Mouse (Mus musculus): ENCODE results near the gene Erbb4. TPM values are rescaled to one million over a fixed set of nuclear protein-coding genes. Genes with fewer than 3 reads are reported as not detected.
"Not testable (repeated sequence)": the region's sequence is repeated elsewhere in the genome, so short reads cannot be mapped to it uniquely, and the experiment has no call there.

Erbb4 gene
- total RNA-seq, 2 experiments from 2014 or later: 26.5 to 28.0 TPM

GRCm38 (mm10) chr1:68860341-68860740, 247.5 kb downstream of the Erbb4 start:
- no peak for DNase-seq

GRCm38 (mm10) chr1:68859480-68859879, 248.4 kb downstream of the Erbb4 start:
- DNase-seq: no peak

- no peak for DNase-seq
These were observed 268.5 kb downstream of the Erbb4 start for GRCm38 (mm10) chr1:68839352-68839751.

DNA sequence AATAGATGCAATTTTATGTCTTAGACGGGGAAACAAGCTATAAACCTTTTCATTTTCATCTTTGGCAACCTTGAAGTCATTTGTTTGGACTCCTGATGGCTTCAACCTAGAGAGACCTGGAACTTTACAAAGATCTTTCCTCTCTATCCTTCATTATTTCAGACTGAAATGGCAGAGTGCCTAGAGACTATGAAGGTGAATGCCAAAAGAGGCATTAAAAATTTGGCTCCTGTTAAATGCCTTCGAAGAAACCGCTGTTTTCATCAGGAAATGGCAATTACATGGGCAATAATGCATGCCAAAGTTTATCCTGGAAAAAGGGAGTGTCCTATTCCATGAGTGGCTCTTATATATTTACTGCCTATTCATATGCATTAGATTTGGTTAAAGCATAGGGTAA, 273.2 kb downstream of the Erbb4 start:
- DNase-seq: no peak

GRCm38 (mm10) chr1:68832101-68832500, 275.8 kb downstream of the Erbb4 start:
- DNase-seq: no peak

DNA sequence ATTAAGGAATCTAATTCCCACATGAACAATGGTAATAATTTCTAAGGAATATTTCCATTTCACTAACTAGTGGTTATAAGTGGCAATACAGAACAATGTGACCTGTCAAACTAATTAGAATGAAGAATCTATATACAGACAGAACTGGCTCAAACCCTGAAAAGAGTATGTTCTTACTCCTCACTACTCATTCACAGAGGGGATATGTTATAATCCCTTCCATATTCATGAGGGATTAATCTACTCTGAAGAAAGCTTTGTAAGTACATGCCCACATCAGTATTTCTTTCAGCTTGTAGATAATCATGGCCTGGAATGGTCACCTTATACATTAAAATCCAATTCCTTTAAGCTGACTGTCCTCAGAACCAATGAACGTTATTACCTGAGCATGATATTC, 276.3 kb downstream of the Erbb4 start:
- DNase-seq: no peak

DNA sequence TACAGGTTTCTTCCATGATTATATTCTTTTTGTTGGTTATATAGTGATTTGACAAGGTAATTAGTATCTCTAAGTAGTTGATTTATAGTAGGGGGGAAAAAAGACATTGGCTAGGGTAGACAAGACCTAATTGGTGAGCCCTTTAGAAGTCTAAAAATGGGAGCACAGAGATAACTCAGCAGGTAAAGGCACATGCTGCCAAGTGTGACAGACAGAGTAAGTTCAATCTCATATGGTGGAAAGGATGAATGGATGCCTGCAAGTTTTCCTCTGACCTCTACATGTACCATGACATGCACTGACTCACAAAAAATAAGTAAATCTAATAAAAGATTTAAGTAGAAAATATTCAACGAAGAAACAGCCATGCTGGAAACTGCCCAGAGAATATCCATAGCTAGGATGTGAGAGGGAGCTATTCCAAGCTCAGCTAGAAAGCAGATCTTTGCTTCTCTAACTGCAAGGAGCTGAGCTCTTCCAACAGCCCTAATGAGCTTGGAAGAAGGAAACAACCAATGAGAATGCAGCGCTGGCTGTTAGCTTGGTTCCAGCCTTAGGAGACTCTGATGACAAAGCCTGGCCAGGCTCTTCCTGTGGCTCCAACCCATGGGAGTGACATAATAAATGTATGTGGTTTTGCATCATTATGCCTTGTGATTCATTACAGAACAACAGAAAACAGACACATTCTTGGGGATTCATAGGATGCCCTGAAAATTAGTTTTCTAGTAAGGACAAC, 277.2 kb downstream of the Erbb4 start:
- no peak for DNase-seq

DNA sequence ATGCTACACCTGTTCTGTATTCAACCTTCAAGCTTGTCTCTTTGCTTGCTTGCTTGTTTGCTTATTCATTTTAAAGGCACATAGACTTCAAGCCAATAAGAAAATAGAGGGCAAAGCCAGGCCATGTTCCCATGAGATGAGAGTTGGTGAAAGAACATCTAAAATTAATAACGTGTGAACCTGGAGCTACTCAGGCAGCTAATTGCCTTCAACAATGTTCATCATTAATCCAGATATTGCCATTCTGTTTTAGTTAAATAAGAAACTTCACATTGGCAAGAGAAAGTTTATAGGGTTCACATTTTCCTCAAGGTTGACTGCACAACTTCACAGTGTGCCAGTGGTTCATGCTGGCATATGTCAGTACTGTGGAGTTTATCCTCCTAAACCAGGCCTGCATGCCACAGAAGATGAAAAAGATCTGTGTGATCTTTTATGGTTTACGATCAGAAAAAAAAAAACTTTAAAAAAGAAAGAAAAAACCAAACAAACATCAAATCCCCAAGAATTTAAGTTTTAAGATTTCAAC, 284.7 kb downstream of the Erbb4 start:
- no peak for DNase-seq

GRCm38 (mm10) chr1:68806711-68807110, 301.1 kb downstream of the Erbb4 start:
- no peak for DNase-seq

- DNase-seq: no peak
These were observed 320.3 kb downstream of the Erbb4 start for GRCm38 (mm10) chr1:68787409-68788015.

DNA sequence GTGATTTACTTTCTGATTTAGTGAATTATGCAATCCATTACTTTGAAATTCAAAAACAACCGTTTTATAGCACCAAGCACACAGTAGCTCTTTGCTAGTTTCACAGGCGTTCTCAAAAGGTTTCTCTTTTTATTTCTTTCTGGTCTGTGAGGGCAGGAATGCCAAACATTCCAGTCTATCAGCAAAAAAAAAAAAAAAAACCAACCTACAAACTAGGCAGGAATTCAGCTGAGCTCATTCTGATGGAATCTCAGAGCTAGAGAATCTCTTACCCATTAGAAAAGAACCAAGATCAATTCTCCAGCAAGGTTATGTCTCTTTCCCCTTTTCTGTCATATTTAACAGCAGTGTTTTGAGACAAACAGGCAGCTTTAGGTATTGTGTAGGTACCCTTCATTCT, 327.2 kb downstream of the Erbb4 start:
- DNase-seq: no peak

- DNase-seq: no peak
These were observed 327.8 kb downstream of the Erbb4 start for GRCm38 (mm10) chr1:68780032-68780431.

DNA sequence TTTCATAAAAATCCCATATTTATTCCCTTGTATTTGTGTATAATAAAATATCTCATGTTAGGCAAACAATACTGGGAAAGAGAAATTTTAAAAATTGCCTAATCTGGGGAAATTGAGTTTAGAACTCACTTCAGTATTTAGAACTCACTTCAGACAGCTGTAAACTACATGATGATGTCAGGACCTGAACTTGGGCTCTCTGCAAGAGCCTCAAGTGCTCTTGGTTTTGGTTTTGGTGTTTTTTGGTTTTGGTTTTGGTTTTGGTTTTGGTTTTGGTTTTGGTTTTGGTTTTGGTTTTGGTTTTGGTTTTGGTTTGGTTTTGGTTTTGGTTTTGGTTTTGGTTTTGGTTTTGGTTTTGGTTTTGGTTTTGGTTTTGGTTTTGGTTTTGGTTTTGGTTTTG, 341.8 kb downstream of the Erbb4 start:
- not testable (repeated sequence) for DNase-seq

- no peak for DNase-seq
These were observed 345.4 kb downstream of the Erbb4 start for GRCm38 (mm10) chr1:68762456-68762855.

DNA sequence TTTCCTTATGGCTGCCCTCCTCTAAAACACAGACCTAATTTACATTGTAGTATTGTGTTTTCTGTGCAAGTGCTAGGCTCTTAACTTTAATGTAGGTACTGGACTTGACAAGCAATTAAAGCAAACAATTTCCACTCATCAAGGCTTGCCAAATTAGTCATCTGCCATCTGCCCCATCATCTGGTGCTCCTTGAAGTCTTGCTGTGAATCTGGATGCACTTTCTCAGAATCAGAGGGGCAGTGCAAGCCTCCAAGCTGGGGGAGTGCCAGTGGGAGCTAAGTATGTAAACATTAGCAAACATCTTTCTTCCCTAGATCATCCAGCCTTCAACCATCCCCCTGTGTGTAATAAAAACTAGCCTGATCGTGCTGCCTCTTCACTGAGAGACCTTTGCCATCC, 358.9 kb downstream of the Erbb4 start:
- no peak for DNase-seq

GRCm38 (mm10) chr1:68681478-68681877, 426.4 kb downstream of the Erbb4 start:
- DNase-seq: no peak

DNA sequence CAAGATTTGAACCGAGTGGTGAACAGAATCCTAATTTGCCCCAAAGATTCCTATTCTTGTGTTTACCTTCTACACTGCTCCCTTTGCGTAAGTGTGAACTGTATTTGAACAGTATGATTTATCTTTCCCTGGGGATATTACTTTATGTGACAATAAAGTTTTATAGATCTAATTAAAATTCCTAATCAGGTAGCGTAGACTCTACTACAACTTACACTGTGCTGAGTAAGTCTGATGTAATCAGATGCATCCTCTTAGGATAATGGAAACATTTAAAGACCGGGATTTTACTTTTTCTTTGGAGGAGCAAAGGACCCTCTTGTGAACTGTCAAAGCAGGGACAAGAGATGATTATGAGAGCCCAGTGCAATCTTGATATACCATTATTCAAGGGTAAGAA, 433.2 kb downstream of the Erbb4 start:
- DNase-seq: no peak

- DNase-seq: no peak
These were observed 440.8 kb downstream of the Erbb4 start for GRCm38 (mm10) chr1:68666831-68667601.

DNA sequence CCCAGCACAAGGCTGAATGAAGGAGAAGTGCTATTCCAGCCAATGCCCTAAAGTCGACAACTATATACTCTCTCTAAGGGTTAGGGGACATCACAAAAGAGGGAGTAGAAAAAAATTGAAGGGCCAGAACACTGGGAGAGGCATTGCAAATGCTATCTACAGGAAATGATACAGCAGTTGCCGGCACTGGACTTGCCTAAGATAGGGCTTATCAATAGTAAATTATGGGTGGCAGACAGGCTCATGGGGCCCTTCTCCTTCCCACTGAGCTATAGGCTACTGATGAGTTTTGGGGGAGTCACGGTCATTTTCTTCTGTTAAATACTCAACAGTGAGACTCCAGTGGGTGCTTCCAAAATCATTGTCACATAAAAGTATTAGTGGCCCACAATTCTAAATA, 517.4 kb downstream of the Erbb4 start:
- DNase-seq: no peak

DNA sequence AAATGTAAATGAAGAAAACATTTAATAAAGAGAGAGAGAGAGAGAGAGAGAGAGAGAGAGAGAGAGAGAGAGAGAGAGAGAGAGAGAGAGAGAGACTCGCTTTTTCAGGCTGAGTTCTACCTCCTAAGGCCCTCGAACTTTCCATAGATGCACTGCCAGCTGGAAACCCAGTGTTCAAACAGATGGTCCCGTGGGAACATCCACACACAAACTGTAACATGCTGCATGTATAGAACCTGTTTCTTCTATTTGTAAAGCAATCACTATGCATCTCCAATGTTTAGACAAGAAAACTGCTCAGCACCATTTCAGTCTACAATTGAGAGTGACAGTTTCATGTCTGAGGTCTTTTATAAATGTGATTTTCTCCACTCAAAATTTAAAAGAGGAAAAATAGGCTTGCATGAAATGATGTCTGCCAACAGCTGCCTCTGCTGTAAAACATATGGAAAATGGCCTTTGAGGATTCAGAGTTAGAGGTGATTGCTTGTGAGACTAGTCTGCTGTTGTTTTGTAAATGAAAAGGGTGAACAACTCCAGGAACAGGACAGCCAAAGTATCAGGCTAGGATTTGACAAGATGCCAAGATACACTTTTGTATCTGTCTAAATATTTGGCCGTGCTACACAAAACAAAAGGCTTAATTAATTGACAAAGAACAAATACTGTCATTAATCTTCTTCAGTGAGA, 533.9 kb downstream of the Erbb4 start:
- no peak for DNase-seq

DNA sequence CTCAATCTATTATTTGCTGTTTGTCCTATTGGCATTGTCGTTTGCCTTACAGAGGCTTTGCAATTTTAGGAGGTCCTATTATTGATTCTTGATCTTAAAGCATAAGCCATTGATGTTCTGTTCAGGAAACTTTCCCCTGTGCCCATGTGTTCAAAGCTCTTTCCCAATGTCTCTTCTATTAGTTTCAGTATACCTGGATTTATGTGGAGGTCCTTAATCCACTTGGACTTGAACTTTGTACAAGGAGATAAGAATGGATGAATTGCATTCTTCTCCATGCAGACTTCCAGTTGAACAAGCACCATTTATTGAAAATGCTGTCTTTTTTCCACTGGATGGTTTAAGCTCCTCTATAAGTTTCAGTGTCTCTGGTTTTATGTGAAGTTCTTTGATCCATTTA, 536.9 kb downstream of the Erbb4 start:
- DNase-seq: no peak

DNA sequence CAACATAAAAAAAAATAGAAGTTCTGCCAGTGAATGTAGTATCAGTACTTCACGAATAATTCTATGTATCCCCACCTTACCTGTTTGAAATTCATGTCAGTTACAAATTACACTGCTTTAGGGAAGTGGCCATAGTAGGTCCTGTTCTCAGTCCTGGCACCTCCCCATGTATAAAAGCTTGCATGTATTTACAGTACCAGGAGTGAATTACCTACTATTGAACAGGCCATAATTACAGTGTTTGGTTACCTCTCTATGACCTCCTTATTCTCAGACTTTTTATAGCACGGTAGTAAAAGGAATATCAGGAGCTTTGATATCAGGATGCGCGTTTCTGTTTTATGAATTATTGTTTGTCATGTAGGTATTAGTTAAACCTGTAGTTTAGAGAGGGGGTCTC, 564.9 kb downstream of the Erbb4 start:
- no peak for DNase-seq

DNA sequence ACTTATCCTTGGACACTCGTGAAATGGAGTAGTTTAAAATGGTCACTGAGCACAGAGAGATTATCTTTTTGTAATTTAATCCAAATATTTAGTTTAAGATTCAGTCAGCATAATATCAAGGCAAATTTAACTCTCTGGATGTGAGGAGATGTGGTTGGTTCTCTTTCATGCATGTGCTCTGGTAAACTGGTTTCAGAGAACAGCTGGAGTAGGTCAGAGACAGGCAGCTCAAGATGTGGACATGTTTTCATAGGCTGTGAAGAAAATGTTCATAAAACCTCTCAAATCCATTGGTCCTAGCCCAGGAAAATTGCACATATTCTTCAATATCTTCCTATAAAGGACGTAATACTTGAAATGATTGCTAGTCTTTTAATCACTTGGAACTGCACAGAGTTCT, 590.0 kb downstream of the Erbb4 start:
- no peak for DNase-seq
